Mouse (Mus musculus): Measurements from ENCODE around the gene Olfr339. TPM values are rescaled to one million over a fixed set of nuclear protein-coding genes. Genes with fewer than 3 reads are reported as not detected.
"Not testable (repeated sequence)": the region's sequence is repeated elsewhere in the genome, so short reads cannot be mapped to it uniquely, and the experiment has no call there.

The Olfr339 gene
- total RNA-seq (2022) = not detected

GRCm38 (mm10) chr2:36418647-36419046 lies at the start of gene Olfr339:
Gene Olfr339, plus strand, starts transcription at chr2:36418947.
- no peak for DNase-seq (ENCODE audit: low spot score in 2 of 2)

GRCm38 (mm10) chr2:36373219-36373618 lies 45.5 kb upstream of the Olfr339 start, which contains the start of gene Olfr338:
Gene Olfr338, plus strand, starts transcription at chr2:36373519.
- DNase-seq (ENCODE audit: low spot score in 2 of 2) = no peak

- DNase-seq (ENCODE audit: low spot score in 2 of 2) = not testable (repeated sequence)
Measured at GRCm38 (mm10) chr2:36415174-36415573, 3.6 kb upstream of the Olfr339 start.

- not testable (repeated sequence) for DNase-seq (ENCODE audit: low spot score in 2 of 2)
Measured at GRCm38 (mm10) chr2:36415591-36415990, 3.2 kb upstream of the Olfr339 start.

- DNase-seq (ENCODE audit: low spot score in 2 of 2) = no peak
Measured at GRCm38 (mm10) chr2:36452287-36452686, 33.5 kb downstream of the Olfr339 start, which contains the start of gene Olfr340. Gene Olfr340, plus strand, starts transcription at chr2:36452587.

- DNase-seq (ENCODE audit: low spot score in 2 of 2) = no peak
Measured at GRCm38 (mm10) chr2:36473634-36474033, 54.9 kb downstream of the Olfr339 start.

Other genes with a start within 250 kb of the Olfr339 start
- 10 to 100 TPM; 15.0 to 33.0 (median 25.0) TPM for gene Ptgs1, start 188.5 kb upstream of the Olfr339 start, total RNA-seq (2022)
- under 1 TPM in 3 of 4 experiments, not detected in 1; 0.07 to 0.12 (median 0.08) TPM for gene Olfr338, start 45.4 kb upstream of the Olfr339 start, total RNA-seq (2022)
- gene Olfr340, start 33.6 kb downstream of the Olfr339 start, total RNA-seq (2022) = not detected
- not detected for gene Olfr341, start 63.5 kb downstream of the Olfr339 start, total RNA-seq (2022)
- not detected for gene Olfr342, start 106.1 kb downstream of the Olfr339 start, total RNA-seq (2022)
- under 1 TPM in 2 of 4 experiments, not detected in 2; 0.06 to 0.07 TPM for gene Olfr344, start 147.7 kb downstream of the Olfr339 start, total RNA-seq (2022)
- not detected for gene Olfr345, start 221.1 kb downstream of the Olfr339 start, total RNA-seq (2022)

All from layer of hippocampus, adult 8-10 months (tissue).